Mouse (Mus musculus): ENCODE results near the gene Lmo2. TPM values are rescaled to one million over a fixed set of nuclear protein-coding genes. Genes with fewer than 3 reads are reported as not detected.
A peak's percentile ranks its signal among the peaks of the same experiment; 100 is the strongest.

The Lmo2 gene
- 18.7 and 19.3 TPM in 2 replicates for polyA plus RNA-seq (2016; fragmentation: Nextera tagmentation; extraction: Ambion mirVana)

GRCm38 (mm10) chr2:103957649-103958546, at the start of gene Lmo2:
Gene Lmo2, plus strand, starts transcription at chr2:103957986.
- Histone ChIP-seq H3K9me3 (replicated peaks) (no peaks in the 10 kb centered on the region), H3K4me3 (no peak within 1 kb of the TSS), H3K36me3 (no peaks in the 10 kb centered on the region), H3K27ac (replicated peaks) (0 out of 2 replicates have a peak within 1 kb of the TSS, but pooled peaks have one; percentile 23), H3K4me1 (no peaks in the 10 kb centered on the region), H3K27me3 (ENCODE audit: low read depth, poor library complexity, severe bottlenecking) (no peaks in the 10 kb centered on the region)
- DNase-seq (ENCODE audit: low spot score) = no peak
- WGBS = 76% methylated on average over 10 of the region's 10 CpGs

- 93% methylated on average over 5 of the region's 5 CpGs for WGBS
- no peak for DNase-seq (ENCODE audit: low spot score)
Measured at GRCm38 (mm10) chr2:103910601-103911000, 47.2 kb upstream of the Lmo2 start.

GRCm38 (mm10) chr2:103912481-103913251, 45.1 kb upstream of the Lmo2 start:
- WGBS = 88% methylated on average over 16 of the region's 16 CpGs
- no peaks in the 10 kb centered on the region for H3K4me1 ChIP-seq
- no peak for DNase-seq (ENCODE audit: low spot score)

More at GRCm38 (mm10) chr2:103910601-103911000, 47.2 kb upstream of the Lmo2 start:
- H3K27me3 ChIP-seq (ENCODE audit: low read depth, poor library complexity, severe bottlenecking) = no peaks in the 10 kb centered on the region
- H3K4me1 ChIP-seq = peaks cover 7% of the 10 kb centered on the region; the same call in 1 of the 2 replicates
- H3K9me3 ChIP-seq (replicated peaks) = no peaks in the 10 kb centered on the region
- no peak overlapping the region for H3K4me3 ChIP-seq
- no peak overlapping the region for H3K27ac ChIP-seq (replicated peaks)
- no peaks in the 10 kb centered on the region for H3K36me3 ChIP-seq

GRCm38 (mm10) chr2:103913252-103913650, 44.5 kb upstream of the Lmo2 start:
- Histone ChIP-seq H3K4me1 (no peaks in the 10 kb centered on the region), H3K9me3 (replicated peaks) (no peaks in the 10 kb centered on the region), H3K4me3 (no peak overlapping the region), H3K27ac (replicated peaks) (no peak overlapping the region), H3K36me3 (no peaks in the 10 kb centered on the region), H3K27me3 (ENCODE audit: low read depth, poor library complexity, severe bottlenecking) (no peaks in the 10 kb centered on the region)
- DNase-seq (ENCODE audit: low spot score) = no peak
- 87% methylated on average over 6 of the region's 6 CpGs for WGBS

More at GRCm38 (mm10) chr2:103912481-103913251, 45.1 kb upstream of the Lmo2 start:
- Histone ChIP-seq H3K27ac (replicated peaks) (no peak overlapping the region), H3K36me3 (no peaks in the 10 kb centered on the region), H3K4me3 (no peak overlapping the region), H3K9me3 (replicated peaks) (no peaks in the 10 kb centered on the region), H3K27me3 (ENCODE audit: low read depth, poor library complexity, severe bottlenecking) (no peaks in the 10 kb centered on the region)

- WGBS = 86% methylated on average over 5 of the region's 5 CpGs
- H3K27me3 ChIP-seq (ENCODE audit: low read depth, poor library complexity, severe bottlenecking) = no peaks in the 10 kb centered on the region
- H3K36me3 ChIP-seq = no peaks in the 10 kb centered on the region
- no peak for DNase-seq (ENCODE audit: low spot score)
- H3K4me3 ChIP-seq = no peak overlapping the region
- no peak overlapping the region for H3K27ac ChIP-seq (replicated peaks)
- no peaks in the 10 kb centered on the region for H3K9me3 ChIP-seq (replicated peaks)
- H3K4me1 ChIP-seq = no peaks in the 10 kb centered on the region
Measured at GRCm38 (mm10) chr2:103916069-103916468, 41.7 kb upstream of the Lmo2 start.

- H3K36me3 ChIP-seq = no peaks in the 10 kb centered on the region
- no peak overlapping the region for H3K27ac ChIP-seq (replicated peaks)
- 89% methylated on average over 5 of the region's 5 CpGs for WGBS
- H3K4me1 ChIP-seq = no peaks in the 10 kb centered on the region
- no peak for DNase-seq (ENCODE audit: low spot score)
- no peaks in the 10 kb centered on the region for H3K9me3 ChIP-seq (replicated peaks)
- no peak overlapping the region for H3K4me3 ChIP-seq
- H3K27me3 ChIP-seq (ENCODE audit: low read depth, poor library complexity, severe bottlenecking) = no peaks in the 10 kb centered on the region
Measured at GRCm38 (mm10) chr2:103917375-103917774, 40.4 kb upstream of the Lmo2 start.

GRCm38 (mm10) chr2:103918375-103918774, 39.4 kb upstream of the Lmo2 start:
- 80% methylated on average over 2 of the region's 2 CpGs for WGBS
- H3K9me3 ChIP-seq (replicated peaks) = no peaks in the 10 kb centered on the region
- no peaks in the 10 kb centered on the region for H3K27me3 ChIP-seq (ENCODE audit: low read depth, poor library complexity, severe bottlenecking)
- H3K4me1 ChIP-seq = no peaks in the 10 kb centered on the region
- no peak for DNase-seq (ENCODE audit: low spot score)
- H3K36me3 ChIP-seq = no peaks in the 10 kb centered on the region
- H3K27ac ChIP-seq (replicated peaks) = no peak overlapping the region
- no peak overlapping the region for H3K4me3 ChIP-seq

- WGBS = 87% methylated on average over 6 of the region's 6 CpGs
- no peak for DNase-seq (ENCODE audit: low spot score)
- Histone ChIP-seq H3K27ac (replicated peaks) (no peak overlapping the region), H3K27me3 (ENCODE audit: low read depth, poor library complexity, severe bottlenecking) (no peaks in the 10 kb centered on the region), H3K36me3 (no peaks in the 10 kb centered on the region), H3K4me1 (no peaks in the 10 kb centered on the region), H3K9me3 (replicated peaks) (no peaks in the 10 kb centered on the region), H3K4me3 (no peak overlapping the region)
Measured at GRCm38 (mm10) chr2:103919488-103919887, 38.3 kb upstream of the Lmo2 start.

GRCm38 (mm10) chr2:103926586-103927113, 31.1 kb upstream of the Lmo2 start:
- Histone ChIP-seq H3K9me3 (replicated peaks) (no peaks in the 10 kb centered on the region), H3K27me3 (ENCODE audit: low read depth, poor library complexity, severe bottlenecking) (no peaks in the 10 kb centered on the region), H3K36me3 (no peaks in the 10 kb centered on the region), H3K27ac (replicated peaks) (no peak overlapping the region), H3K4me3 (no peak overlapping the region), H3K4me1 (no peaks in the 10 kb centered on the region; the same call in 1 of the 2 replicates)
- WGBS = 97% methylated on average over 4 of the region's 4 CpGs
- no peak for DNase-seq (ENCODE audit: low spot score)

GRCm38 (mm10) chr2:103927610-103928145, 30.1 kb upstream of the Lmo2 start:
- H3K4me3 ChIP-seq = no peak overlapping the region
- H3K27ac ChIP-seq (replicated peaks) = no peak overlapping the region
- H3K4me1 ChIP-seq = no peaks in the 10 kb centered on the region; the same call in 1 of the 2 replicates
- H3K36me3 ChIP-seq = no peaks in the 10 kb centered on the region
- 36% methylated on average over 1 of the region's 1 CpGs for WGBS
- no peaks in the 10 kb centered on the region for H3K9me3 ChIP-seq (replicated peaks)
- no peak for DNase-seq (ENCODE audit: low spot score)
- H3K27me3 ChIP-seq (ENCODE audit: low read depth, poor library complexity, severe bottlenecking) = no peaks in the 10 kb centered on the region

- Histone ChIP-seq H3K36me3 (no peaks in the 10 kb centered on the region), H3K27me3 (ENCODE audit: low read depth, poor library complexity, severe bottlenecking) (no peaks in the 10 kb centered on the region), H3K27ac (replicated peaks) (no peak overlapping the region; the same call in 1 of the 2 replicates), H3K9me3 (replicated peaks) (no peaks in the 10 kb centered on the region), H3K4me1 (peaks cover 6% of the 10 kb centered on the region), H3K4me3 (no peak overlapping the region)
- WGBS = 79% methylated on average over 13 of the region's 13 CpGs
- no peak for DNase-seq (ENCODE audit: low spot score)
Measured at GRCm38 (mm10) chr2:103930306-103931019, 27.3 kb upstream of the Lmo2 start.

GRCm38 (mm10) chr2:103931511-103931911, 26.3 kb upstream of the Lmo2 start:
- Histone ChIP-seq H3K27ac (replicated peaks) (no peak overlapping the region), H3K9me3 (replicated peaks) (no peaks in the 10 kb centered on the region), H3K36me3 (no peaks in the 10 kb centered on the region), H3K4me3 (no peak overlapping the region), H3K27me3 (ENCODE audit: low read depth, poor library complexity, severe bottlenecking) (no peaks in the 10 kb centered on the region), H3K4me1 (peaks cover 17% of the 10 kb centered on the region)
- WGBS = 91% methylated on average over 7 of the region's 7 CpGs
- no peak for DNase-seq (ENCODE audit: low spot score)
